In the genomic region with DNA sequence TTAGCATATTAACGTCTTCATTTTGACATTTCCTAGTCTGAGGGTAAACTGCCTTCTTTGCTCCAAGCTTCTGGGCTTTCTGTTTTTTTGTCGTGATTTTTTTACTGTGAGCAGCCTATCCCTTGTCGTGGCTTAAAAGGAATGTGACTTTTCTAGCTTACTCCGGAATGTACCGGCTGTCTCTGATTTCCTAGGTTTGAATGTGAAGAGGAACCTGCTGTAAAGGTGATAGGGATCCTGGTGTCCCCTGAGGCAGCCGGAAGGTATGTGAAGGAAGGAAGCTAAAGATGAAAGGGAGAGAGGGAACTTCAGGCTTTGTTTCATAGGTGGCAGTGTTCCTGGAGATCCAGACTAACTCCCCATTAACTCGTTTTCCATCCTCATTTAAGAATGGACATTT, we compare ENCODE assay signal across 18 mouse cellular contexts. TPM values are rescaled to one million over a fixed set of nuclear protein-coding genes. Genes with fewer than 3 reads are reported as not detected.
A peak's percentile ranks its signal among the peaks of the same experiment; 100 is the strongest.
DNase-seq lines count a peak whose midpoint lies in the region; ATAC-seq and TF ChIP-seq lines count a peak whose summit lies in the region.
"Had no signal": no experiment of that assay in that cellular context is flagged by ENCODE, and none has a peak within 500 bp of the region (broad histone marks: within the 10 kb centered on the region; RNA-seq: fewer than 3 reads in every experiment).

No protein-coding gene starts in this region.

- H3K9me3 ChIP-seq in forebrain, embryonic 12.5 days: peaks cover 14% of the 10 kb centered on the region
- no peaks in the 10 kb centered on the region for H3K9me3 ChIP-seq in forebrain, postnatal 0 days (ENCODE audit: low read length)
- peaks cover 16% of the 10 kb centered on the region for H3K9me3 ChIP-seq in lung, embryonic 16.5 days (ENCODE audit: control insufficient read depth, low read length)
- H3K9me3 ChIP-seq in MEL (replicated peaks; ENCODE audit: insufficient read depth, low read length): no peaks in the 10 kb centered on the region
- H3K9me3 ChIP-seq in stomach, embryonic 14.5 days (ENCODE audit: control insufficient read depth, low read depth, low read length): peaks cover 15% of the 10 kb centered on the region
- H3K9me3 ChIP-seq: liver, embryonic 12.5 days had no signal

- 0 out of 2 replicates have a peak, but pooled peaks cover 5% of the 10 kb centered on the region for H3K27me3 ChIP-seq in forebrain, embryonic 12.5 days
- H3K27me3 ChIP-seq in forebrain, postnatal 0 days (ENCODE audit: insufficient read depth, low read length): no peaks in the 10 kb centered on the region
- H3K27me3 ChIP-seq in lung, embryonic 16.5 days (ENCODE audit: control insufficient read depth, insufficient read depth, low read depth, low read length): no peaks in the 10 kb centered on the region
- H3K27me3 ChIP-seq in MEL (ENCODE audit: control insufficient read depth in 1 of 2, insufficient read depth in 2 of 2, low read length in 2 of 2): no peaks in the 10 kb centered on the region
- H3K27me3 ChIP-seq in stomach, embryonic 14.5 days (ENCODE audit: control insufficient read depth, insufficient read depth, low read length): no peaks in the 10 kb centered on the region

- ATAC-seq in forebrain, embryonic 12.5 days (ENCODE audit: low FRiP score): no peak
- no peak for ATAC-seq in forebrain, postnatal 0 days
- ATAC-seq in lung, embryonic 16.5 days (ENCODE audit: low read depth): no peak
- ATAC-seq in stomach, embryonic 14.5 days (ENCODE audit: insufficient number of reproducible peaks, insufficient read depth, low FRiP score, low read depth): no peak
- ATAC-seq: liver, embryonic 12.5 days had no signal

- no peak for TF ChIP-seq RAD21 in MEL (IDR thresholded peaks at IDR 0.05; ENCODE audit: low read depth, low read length)

- DNase-seq in forebrain, postnatal 0 days: no peak
- no peak for DNase-seq in lung, adult 2 months
- DNase-seq in MEL (ENCODE audit: low read depth, low spot score): peak; percentile 40
- DNase-seq in cerebellum, adult 11 months: no peak
- no peak for DNase-seq in left cerebral cortex, adult 9 months (ENCODE audit: low spot score in 2 of 2)
- DNase-seq: cerebellum, adult 9-11 months; embryo, embryonic 11 days; gastrocnemius, postnatal 25 days; kidney, adult 11 months; lung, postnatal 10 days; thymus, adult 2 months had no signal

- H3K9ac ChIP-seq in forebrain, embryonic 12.5 days: no peak overlapping the region
- H3K9ac ChIP-seq in forebrain, postnatal 0 days: no peak overlapping the region
- H3K9ac ChIP-seq in lung, embryonic 16.5 days (ENCODE audit: low read length): peak overlapping the region; percentile 20; the same call in 1 of the 2 replicates
- H3K9ac ChIP-seq in MEL (ENCODE audit: control insufficient read depth, low read depth, low read length, poor library complexity, severe bottlenecking): peak overlapping the region; percentile 12; the same call in 1 of the 2 replicates
- no peak overlapping the region for H3K9ac ChIP-seq in stomach, embryonic 14.5 days (replicated peaks; ENCODE audit: low read depth, low read length)
- H3K9ac ChIP-seq: hindbrain, embryonic 13.5 days; liver, embryonic 12.5 days; neural tube, embryonic 15.5 days had no signal

- no peak for TF ChIP-seq CTCF in forebrain, postnatal 0 days (IDR thresholded peaks at IDR 0.05; ENCODE audit: low read depth)
- no peak for TF ChIP-seq CTCF in lung, adult 2 months (IDR thresholded peaks at IDR 0.05; ENCODE audit: insufficient read depth, low read length)
- TF ChIP-seq CTCF in MEL (IDR thresholded peaks at IDR 0.05 in 2 of 3, conservative IDR thresholded peaks at IDR 0.05 in 1 of 3; ENCODE audit: control insufficient read depth in 1 of 3, insufficient read depth in 1 of 3, low read depth in 2 of 3, low read length in 3 of 3, poor library complexity in 1 of 3, severe bottlenecking in 1 of 3): no peak

- peaks cover 25% of the 10 kb centered on the region for H3K4me1 ChIP-seq in forebrain, embryonic 12.5 days
- H3K4me1 ChIP-seq in forebrain, postnatal 0 days (ENCODE audit: insufficient read depth): no peaks in the 10 kb centered on the region
- peaks cover 21% of the 10 kb centered on the region for H3K4me1 ChIP-seq in lung, embryonic 16.5 days (replicated peaks; ENCODE audit: control insufficient read depth, insufficient read depth, low read length)
- no peaks in the 10 kb centered on the region; the same call in 1 of the 2 replicates for H3K4me1 ChIP-seq in lung, adult 2 months (ENCODE audit: control insufficient read depth, insufficient read depth, low read length)
- peaks cover 22 to 33% of the 10 kb centered on the region in 2 experiments for H3K4me1 ChIP-seq in MEL (ENCODE audit: control insufficient read depth in 1 of 2, insufficient read depth in 2 of 2, low read length in 2 of 2)
- H3K4me1 ChIP-seq in stomach, embryonic 14.5 days (ENCODE audit: control insufficient read depth, insufficient read depth, low read length): peaks cover 21% of the 10 kb centered on the region

- H3K4me2 ChIP-seq in forebrain, embryonic 12.5 days: no peak overlapping the region
- H3K4me2 ChIP-seq in forebrain, postnatal 0 days (ENCODE audit: low read depth): no peak overlapping the region
- no peak overlapping the region for H3K4me2 ChIP-seq in lung, embryonic 16.5 days (ENCODE audit: low read depth, low read length)
- no peak overlapping the region for H3K4me2 ChIP-seq in stomach, embryonic 14.5 days (replicated peaks; ENCODE audit: low read depth, low read length)
- H3K4me2 ChIP-seq: hindbrain, embryonic 13.5 days; neural tube, embryonic 15.5 days had no signal

- TF ChIP-seq POLR2A in lung, adult 2 months (IDR thresholded peaks at IDR 0.05; ENCODE audit: borderline replicate concordance, extremely low read depth, low read depth, low read length): no peak
- no peak for TF ChIP-seq POLR2A in MEL (IDR thresholded peaks at IDR 0.05; ENCODE audit: control insufficient read depth in 1 of 2, insufficient read depth in 1 of 2, low read depth in 1 of 2, low read length in 2 of 2, poor library complexity in 1 of 2)

- WGBS in forebrain, embryonic 12.5 days: 38% methylated on average over 7 of the region's 7 CpGs
- 43% methylated on average over 7 of the region's 7 CpGs for WGBS in forebrain, postnatal 0 days
- WGBS in lung, embryonic 16.5 days: 29% methylated on average over 7 of the region's 7 CpGs
- WGBS in lung, adult 2 months: 47% methylated on average over 7 of the region's 7 CpGs
- 27% methylated on average over 7 of the region's 7 CpGs for WGBS in stomach, embryonic 14.5 days

- H3K27ac ChIP-seq in forebrain, embryonic 12.5 days: peak overlapping the region; percentile 10; the same call in 1 of the 2 replicates
- no peak overlapping the region for H3K27ac ChIP-seq in forebrain, postnatal 0 days (ENCODE audit: low read depth, low read length)
- 0 out of 2 replicates have a peak overlapping the region, but pooled peaks have one; percentile 15 for H3K27ac ChIP-seq in lung, embryonic 16.5 days (ENCODE audit: low read length)
- no peak overlapping the region for H3K27ac ChIP-seq in MEL (ENCODE audit: control insufficient read depth, low read depth, low read length)
- peak overlapping the region; percentile 49; the same call in 1 of the 2 replicates for H3K27ac ChIP-seq in stomach, embryonic 14.5 days (ENCODE audit: low read length)
- H3K27ac ChIP-seq: hindbrain, embryonic 13.5 days; liver, embryonic 12.5 days; neural tube, embryonic 15.5 days had no signal

- peaks cover 25% of the 10 kb centered on the region for H3K79me2 ChIP-seq in MEL (ENCODE audit: control insufficient read depth, insufficient read depth, low read length, poor library complexity)

- TF ChIP-seq EP300 in MEL (IDR thresholded peaks at IDR 0.05; ENCODE audit: low read depth in 1 of 2, low read length in 2 of 2): no peak

- H3K36me3 ChIP-seq in forebrain, embryonic 12.5 days (replicated peaks): no peaks in the 10 kb centered on the region
- no peaks in the 10 kb centered on the region for H3K36me3 ChIP-seq in forebrain, postnatal 0 days (ENCODE audit: insufficient read depth)
- H3K36me3 ChIP-seq in lung, embryonic 16.5 days (ENCODE audit: control insufficient read depth, insufficient read depth, low read length): 0 out of 2 replicates have a peak, but pooled peaks cover 3% of the 10 kb centered on the region
- peaks cover 0 to 45% of the 10 kb centered on the region in 2 experiments; a peak in 2 of 4 replicates for H3K36me3 ChIP-seq in MEL (ENCODE audit: control insufficient read depth in 1 of 2, insufficient read depth in 2 of 2, low read length in 2 of 2)
- no peaks in the 10 kb centered on the region for H3K36me3 ChIP-seq in stomach, embryonic 14.5 days (ENCODE audit: control insufficient read depth, insufficient read depth, low read length)
- H3K36me3 ChIP-seq: liver, embryonic 12.5 days; neural tube, embryonic 15.5 days had no signal

- H3K4me3 ChIP-seq in forebrain, embryonic 12.5 days (replicated peaks): no peak overlapping the region
- H3K4me3 ChIP-seq in forebrain, postnatal 0 days (ENCODE audit: low read depth, low read length): no peak overlapping the region
- no peak overlapping the region for H3K4me3 ChIP-seq in lung, embryonic 16.5 days (ENCODE audit: low read length)
- H3K4me3 ChIP-seq in lung, adult 2 months (replicated peaks; ENCODE audit: extremely low read depth, low read depth, low read length): no peak overlapping the region
- peak overlapping the region; percentile 25 to 30; a peak in 3 of 4 replicates for H3K4me3 ChIP-seq in MEL (ENCODE audit: control insufficient read depth in 1 of 2, insufficient read depth in 1 of 2, low read depth in 2 of 2, low read length in 2 of 2)
- H3K4me3 ChIP-seq in stomach, embryonic 14.5 days (ENCODE audit: low read depth, low read length): no peak overlapping the region
- H3K4me3 ChIP-seq: hindbrain, embryonic 13.5 days; liver, embryonic 12.5 days; myocyte; neural tube, embryonic 15.5 days had no signal

RNA-seq across cellular contexts. Expression of a gene that starts 28.0 kb away (rescaled TPM):
- polyA plus RNA-seq in forebrain, embryonic 12.5 days (2016; fragmentation: Nextera tagmentation; extraction: Ambion mirVana): 13.5 and 13.7 TPM in 2 replicates
- total RNA-seq in forebrain, postnatal 0 days (2014; rRNA removed): 21.8 and 26.4 TPM in 2 replicates
- polyA plus RNA-seq in forebrain, postnatal 0 days (2015; fragmentation: Nextera tagmentation; extraction: Ambion mirVana): 7.2 and 7.8 TPM in 2 replicates
- 17.9 and 18.9 TPM in 2 replicates for polyA plus RNA-seq in lung, embryonic 16.5 days (2015; fragmentation: Nextera tagmentation; extraction: Ambion mirVana)
- polyA plus RNA-seq in lung, adult 2 months (2012; rRNA removed): 105 and 124 TPM in 2 replicates
- total RNA-seq in MEL (2012; rRNA removed): 0.10 TPM in 1 of 2 replicates, not detected in the other
- under 1 TPM in 1 of 2 experiments, not detected in 1; 0.31 TPM for polyA plus RNA-seq in MEL (2012; ENCODE audit: insufficient read depth in 1 of 2, insufficient read length in 2 of 2, low read depth in 1 of 2, low replicate concordance in 2 of 2, missing spikeins in 1 of 2)
- 18.2 and 19.1 TPM in 2 replicates for polyA plus RNA-seq in stomach, embryonic 14.5 days (2014; fragmentation: Nextera tagmentation; extraction: Ambion mirVana)

RNA-seq across cellular contexts. Expression of a gene that starts 56.6 kb away (rescaled TPM):
- polyA plus RNA-seq in forebrain, embryonic 12.5 days (2016; fragmentation: Nextera tagmentation; extraction: Ambion mirVana): 3.7 and 4.3 TPM in 2 replicates
- 4.9 TPM in 2 replicates for total RNA-seq in forebrain, postnatal 0 days (2014; rRNA removed)
- polyA plus RNA-seq in forebrain, postnatal 0 days (2015; fragmentation: Nextera tagmentation; extraction: Ambion mirVana): 9.9 and 11.9 TPM in 2 replicates
- 6.0 and 8.0 TPM in 2 replicates for polyA plus RNA-seq in lung, embryonic 16.5 days (2015; fragmentation: Nextera tagmentation; extraction: Ambion mirVana)
- polyA plus RNA-seq in lung, adult 2 months (2012; rRNA removed): 7.1 and 9.5 TPM in 2 replicates
- 107 and 147 TPM in 2 replicates for total RNA-seq in MEL (2012; rRNA removed)
- polyA plus RNA-seq in MEL (2012; ENCODE audit: insufficient read depth in 1 of 2, insufficient read length in 2 of 2, low read depth in 1 of 2, low replicate concordance in 2 of 2, missing spikeins in 1 of 2): 1 to 10 TPM in 1 of 2 experiments, not detected in 1; 1.0 TPM
- 7.7 and 8.7 TPM in 2 replicates for polyA plus RNA-seq in stomach, embryonic 14.5 days (2014; fragmentation: Nextera tagmentation; extraction: Ambion mirVana)

Comparison
In these comparisons a context has a peak if more than half of its experiments do, and no peak if none do; other contexts are left out.
1. H3K27ac ChIP-seq: peak in forebrain, embryonic 12.5 days (single experiment), lung, embryonic 16.5 days (single experiment) and stomach, embryonic 14.5 days (single experiment); none in forebrain, postnatal 0 days (single experiment) and MEL (single experiment).
2. H3K4me3 ChIP-seq: peak in MEL (2 of 2); none in forebrain, embryonic 12.5 days (single experiment), forebrain, postnatal 0 days (single experiment), lung, embryonic 16.5 days (single experiment), lung, adult 2 months (single experiment) and stomach, embryonic 14.5 days (single experiment).
3. H3K9ac ChIP-seq: peak in lung, embryonic 16.5 days (single experiment) and MEL (single experiment); none in forebrain, embryonic 12.5 days (single experiment), forebrain, postnatal 0 days (single experiment) and stomach, embryonic 14.5 days (single experiment).